Mouse (Mus musculus): ENCODE results near the gene Grem1.

- TF ChIP-seq POLR2A (IDR thresholded peaks at IDR 0.05; ENCODE audit: insufficient read depth, low read length) (no peak), CTCF (IDR thresholded peaks at IDR 0.05; ENCODE audit: low read depth, low read length) (no peak), EP300 (IDR thresholded peaks at IDR 0.05; ENCODE audit: insufficient read depth, low read depth, low read length) (no peak)
Measured at GRCm38 (mm10) chr2:113728581-113728980, 29.9 kb downstream of the Grem1 start.
